Comparison of ENCODE assay signal across 22 mouse cellular contexts in the genomic region with DNA sequence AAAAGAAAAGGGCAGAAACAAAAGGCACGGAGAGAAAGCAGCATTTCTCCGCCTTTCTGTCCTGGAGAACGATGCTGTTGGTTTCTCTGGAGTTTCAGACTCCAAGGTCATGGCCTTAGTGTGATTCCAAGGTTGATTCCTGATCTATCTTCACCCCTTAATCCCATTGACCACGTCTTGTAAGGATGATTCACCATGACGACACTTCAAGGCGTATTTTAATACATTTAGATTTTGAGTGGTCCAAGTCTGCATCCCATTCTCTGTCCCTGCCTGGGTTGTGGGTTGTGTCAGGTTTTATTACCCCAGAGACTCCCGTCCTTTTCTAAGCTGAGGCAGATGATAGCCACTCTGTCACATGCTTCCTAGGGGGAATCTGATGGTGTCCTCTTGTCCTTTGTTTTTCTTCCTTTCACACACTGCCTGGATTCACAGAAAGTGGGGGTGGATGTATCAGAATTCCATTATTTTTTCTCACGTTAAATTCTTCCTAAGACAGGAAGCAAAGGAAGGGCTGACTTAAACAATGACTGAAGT.
DNase-seq lines count a peak whose midpoint lies in the region; ATAC-seq lines count a peak whose summit lies in the region.
"Had no signal": no experiment of that assay in that cellular context is flagged by ENCODE, and none has a peak within 500 bp of the region (broad histone marks: within the 10 kb centered on the region; RNA-seq: fewer than 3 reads in every experiment).

No protein-coding gene starts in this region.

- DNase-seq in hindbrain, embryonic 10.5 days (ENCODE audit: low spot score), result no peak
- DNase-seq in heart, adult 18-20 months, result no peak
- DNase-seq in adrenal gland, postnatal 36 days, result no peak
- DNase-seq: adrenal gland, postnatal 25 days; cerebellum, adult 2 months; forebrain, postnatal 0 days; heart, postnatal 10 days; kidney, adult 18-20 months; kidney, postnatal 14 days; layer of hippocampus, postnatal 36 days; liver; liver, postnatal 0 days; lung, postnatal 10 days; thymus, postnatal 25 days had no signal

- H3K4me3 ChIP-seq in hindbrain, embryonic 10.5 days, result no peak overlapping the region
- H3K4me3 ChIP-seq in hindbrain, embryonic 16.5 days (ENCODE audit: low read length), result no peak overlapping the region
- H3K4me3 ChIP-seq in hindbrain, embryonic 12.5 days, result no peak overlapping the region
- H3K4me3 ChIP-seq in midbrain, embryonic 13.5 days (replicated peaks), result no peak overlapping the region
- H3K4me3 ChIP-seq in neural tube, embryonic 14.5 days (ENCODE audit: low read depth, low read length), result no peak overlapping the region
- H3K4me3 ChIP-seq: embryonic facial prominence, embryonic 13.5 days; layer of hippocampus, adult 2 months had no signal

- no peak overlapping the region for H3K9ac ChIP-seq in hindbrain, embryonic 16.5 days (ENCODE audit: low read depth, low read length)
- no peak overlapping the region for H3K9ac ChIP-seq in hindbrain, embryonic 12.5 days
- H3K9ac ChIP-seq in midbrain, embryonic 13.5 days (replicated peaks), result 0 out of 2 replicates have a peak overlapping the region, but pooled peaks have one; percentile 14
- no peak overlapping the region for H3K9ac ChIP-seq in neural tube, embryonic 14.5 days (replicated peaks; ENCODE audit: low read depth, low read length)
- H3K9ac ChIP-seq: embryonic facial prominence, embryonic 13.5 days; forebrain, postnatal 0 days; liver, postnatal 0 days had no signal

- no peaks in the 10 kb centered on the region for H3K9me3 ChIP-seq in hindbrain, embryonic 10.5 days
- H3K9me3 ChIP-seq in hindbrain, embryonic 16.5 days (ENCODE audit: control insufficient read depth, low read length), result no peaks in the 10 kb centered on the region
- H3K9me3 ChIP-seq in hindbrain, embryonic 12.5 days (replicated peaks), result no peaks in the 10 kb centered on the region
- no peaks in the 10 kb centered on the region for H3K9me3 ChIP-seq in midbrain, embryonic 13.5 days
- no peaks in the 10 kb centered on the region for H3K9me3 ChIP-seq in neural tube, embryonic 14.5 days (ENCODE audit: control insufficient read depth, low read length)
- H3K9me3 ChIP-seq: embryonic facial prominence, embryonic 13.5 days had no signal

- WGBS in hindbrain, embryonic 10.5 days, result 52% methylated on average over 8 of the region's 8 CpGs
- 35% methylated on average over 8 of the region's 8 CpGs for WGBS in hindbrain, embryonic 16.5 days
- 52% methylated on average over 8 of the region's 8 CpGs for WGBS in hindbrain, embryonic 12.5 days
- WGBS in midbrain, embryonic 13.5 days, result 12% methylated on average over 8 of the region's 8 CpGs
- WGBS in neural tube, embryonic 14.5 days, result 33% methylated on average over 8 of the region's 8 CpGs

- peaks cover 19% of the 10 kb centered on the region for H3K4me1 ChIP-seq in hindbrain, embryonic 10.5 days (replicated peaks)
- peaks cover 9% of the 10 kb centered on the region for H3K4me1 ChIP-seq in hindbrain, embryonic 16.5 days (ENCODE audit: control insufficient read depth, insufficient read depth, low read depth, low read length)
- peaks cover 11% of the 10 kb centered on the region for H3K4me1 ChIP-seq in hindbrain, embryonic 12.5 days
- peaks cover 30% of the 10 kb centered on the region for H3K4me1 ChIP-seq in midbrain, embryonic 13.5 days (replicated peaks)
- no peaks in the 10 kb centered on the region for H3K4me1 ChIP-seq in neural tube, embryonic 14.5 days (ENCODE audit: control insufficient read depth, insufficient read depth, low read length)

- H3K36me3 ChIP-seq in hindbrain, embryonic 10.5 days, result no peaks in the 10 kb centered on the region
- H3K36me3 ChIP-seq in hindbrain, embryonic 16.5 days (ENCODE audit: control insufficient read depth, insufficient read depth, low read length), result no peaks in the 10 kb centered on the region
- no peaks in the 10 kb centered on the region for H3K36me3 ChIP-seq in hindbrain, embryonic 12.5 days
- H3K36me3 ChIP-seq in midbrain, embryonic 13.5 days, result no peaks in the 10 kb centered on the region
- H3K36me3 ChIP-seq in neural tube, embryonic 14.5 days (ENCODE audit: control insufficient read depth, insufficient read depth, low read length), result no peaks in the 10 kb centered on the region
- H3K36me3 ChIP-seq: embryonic facial prominence, embryonic 13.5 days had no signal

- no peaks in the 10 kb centered on the region for H3K27me3 ChIP-seq in hindbrain, embryonic 10.5 days (ENCODE audit: insufficient read depth, poor library complexity, severe bottlenecking)
- no peaks in the 10 kb centered on the region for H3K27me3 ChIP-seq in hindbrain, embryonic 16.5 days (replicated peaks; ENCODE audit: control insufficient read depth, insufficient read depth, low read length)
- no peaks in the 10 kb centered on the region for H3K27me3 ChIP-seq in hindbrain, embryonic 12.5 days
- H3K27me3 ChIP-seq in midbrain, embryonic 13.5 days, result no peaks in the 10 kb centered on the region
- H3K27me3 ChIP-seq in neural tube, embryonic 14.5 days (ENCODE audit: control insufficient read depth, insufficient read depth, low read length), result no peaks in the 10 kb centered on the region
- H3K27me3 ChIP-seq: CH12.LX; embryonic facial prominence, embryonic 13.5 days had no signal

- no peak for ATAC-seq in hindbrain, embryonic 16.5 days
- peak; percentile 64; the same call in 1 of the 2 replicates for ATAC-seq in hindbrain, embryonic 12.5 days (ENCODE audit: low FRiP score)
- peak; percentile 61; the same call in 1 of the 2 replicates for ATAC-seq in midbrain, embryonic 13.5 days
- ATAC-seq in neural tube, embryonic 14.5 days (ENCODE audit: low read depth), result no peak
- ATAC-seq: forebrain, postnatal 0 days; liver, postnatal 0 days had no signal

- no peak overlapping the region for H3K4me2 ChIP-seq in hindbrain, embryonic 16.5 days (ENCODE audit: low read length)
- H3K4me2 ChIP-seq in hindbrain, embryonic 12.5 days (replicated peaks), result no peak overlapping the region
- H3K4me2 ChIP-seq in midbrain, embryonic 13.5 days (replicated peaks), result peak overlapping the region; percentile 26
- H3K4me2 ChIP-seq in neural tube, embryonic 14.5 days (ENCODE audit: low read depth, low read length), result no peak overlapping the region
- H3K4me2 ChIP-seq: embryonic facial prominence, embryonic 13.5 days; heart, embryonic 11.5 days had no signal

- peak overlapping the region; percentile 66; the same call in 1 of the 2 replicates for H3K27ac ChIP-seq in hindbrain, embryonic 10.5 days
- H3K27ac ChIP-seq in hindbrain, embryonic 16.5 days (ENCODE audit: low read depth, low read length), result no peak overlapping the region
- peak overlapping the region; percentile 72 for H3K27ac ChIP-seq in hindbrain, embryonic 12.5 days
- H3K27ac ChIP-seq in midbrain, embryonic 13.5 days, result peak overlapping the region; percentile 89
- H3K27ac ChIP-seq in neural tube, embryonic 14.5 days (ENCODE audit: low read depth, low read length), result peak overlapping the region; percentile 36; the same call in 1 of the 2 replicates
- H3K27ac ChIP-seq: embryonic facial prominence, embryonic 13.5 days; layer of hippocampus, adult 2 months had no signal

Comparison
In these comparisons a context has a peak if more than half of its experiments do, and no peak if none do; other contexts are left out.
1. ATAC-seq: peak in hindbrain, embryonic 12.5 days (single experiment) and midbrain, embryonic 13.5 days (single experiment); none in hindbrain, embryonic 16.5 days (single experiment) and neural tube, embryonic 14.5 days (single experiment).